Mouse (Mus musculus) erythroblast, adult 5-6 weeks (primary cell): ENCODE results near the gene Ptgfrn. TPM values are rescaled to one million over a fixed set of nuclear protein-coding genes. Genes with fewer than 3 reads are reported as not detected.

ENCODE experiments used
- ATAC-seq: replicated peaks from 2 replicates; pipeline ENCODE4 v1.8.0; 2016; ENCODE audit warnings: moderate number of reproducible peaks, mild to moderate bottlenecking, moderate TSS enrichment, inconsistent platforms; ENCODE audit not compliant: poor library complexity, low FRiP score, severe bottlenecking
- total RNA-seq, 2 experiments: library from RNA; stranded (forward) in 1 of 2; stranded (reverse) in 1 of 2; fragments of 150-400 nt in 1 of 2; fragments of 200-764, 138-1000 nt in 1 of 2; gene quantifications; 2 replicates each; pipeline versions ENCODE4 v1.2.3 to v1.2.4; 2015 to 2017; ENCODE audit warnings: low replicate concordance in 2 of 2

The Ptgfrn gene
- total RNA-seq, 2 experiments from 2014 or later = 0.09 to 6.3 TPM

DNA sequence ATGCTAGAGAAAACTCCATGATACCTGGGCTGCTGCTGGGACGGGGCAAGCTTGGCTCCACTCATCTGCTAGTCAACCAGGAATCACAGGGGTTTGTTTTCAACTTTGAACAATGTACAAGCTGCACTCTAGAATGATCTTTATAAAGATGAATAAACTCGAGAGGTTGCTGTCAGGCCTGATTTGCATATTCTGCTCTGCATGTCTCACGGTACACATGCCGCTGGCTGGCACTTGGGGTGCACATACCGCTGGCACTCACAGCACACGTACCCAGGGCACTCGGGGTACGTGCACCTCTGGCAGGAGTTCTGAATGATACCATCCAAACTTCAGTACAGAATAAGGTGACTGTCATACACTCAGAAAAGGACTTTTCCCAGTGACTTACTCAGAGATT lies 97.5 kb downstream of the Ptgfrn start:
- ATAC-seq = no peak

DNA sequence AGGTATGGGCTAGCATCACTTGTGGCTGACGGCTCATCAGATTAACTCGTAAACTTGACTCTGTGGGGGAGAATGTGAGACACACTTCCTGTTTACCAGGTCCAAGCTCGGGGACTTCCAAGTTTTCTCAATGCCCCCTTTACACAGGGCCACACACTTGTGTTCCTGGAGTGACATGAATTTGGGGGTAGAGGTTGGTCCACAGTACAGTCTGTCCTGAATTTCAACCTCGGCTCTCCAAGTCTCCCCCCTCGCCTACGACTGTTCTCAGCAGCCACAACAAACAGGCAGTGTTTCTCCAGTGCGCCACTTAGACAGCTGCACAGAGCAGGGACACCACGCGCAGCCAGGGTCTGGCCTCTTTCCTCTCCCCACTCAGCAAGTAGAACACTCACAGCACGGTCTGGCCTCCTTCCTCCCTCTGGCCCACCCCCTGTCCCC lies 97.9 kb downstream of the Ptgfrn start:
- ATAC-seq = no peak

DNA sequence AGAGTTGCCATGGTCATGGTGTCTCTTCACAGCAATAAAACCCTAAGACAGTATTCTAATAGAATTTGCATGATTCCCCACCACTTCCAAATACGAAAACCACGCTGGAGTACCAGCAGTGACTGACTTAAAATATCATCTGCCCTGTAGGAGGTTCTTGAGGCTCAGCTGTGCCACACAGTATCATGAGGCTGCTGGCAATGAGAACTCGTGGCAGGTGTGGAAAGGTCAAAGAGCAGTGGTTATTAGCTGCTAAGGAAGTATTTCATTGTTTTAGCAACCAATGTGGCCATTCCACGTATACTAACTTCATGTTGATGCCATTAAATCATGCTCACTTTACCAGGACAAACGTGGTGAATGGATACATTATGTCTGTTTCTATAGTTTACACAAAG lies 98.9 kb downstream of the Ptgfrn start:
- no peak for ATAC-seq

DNA sequence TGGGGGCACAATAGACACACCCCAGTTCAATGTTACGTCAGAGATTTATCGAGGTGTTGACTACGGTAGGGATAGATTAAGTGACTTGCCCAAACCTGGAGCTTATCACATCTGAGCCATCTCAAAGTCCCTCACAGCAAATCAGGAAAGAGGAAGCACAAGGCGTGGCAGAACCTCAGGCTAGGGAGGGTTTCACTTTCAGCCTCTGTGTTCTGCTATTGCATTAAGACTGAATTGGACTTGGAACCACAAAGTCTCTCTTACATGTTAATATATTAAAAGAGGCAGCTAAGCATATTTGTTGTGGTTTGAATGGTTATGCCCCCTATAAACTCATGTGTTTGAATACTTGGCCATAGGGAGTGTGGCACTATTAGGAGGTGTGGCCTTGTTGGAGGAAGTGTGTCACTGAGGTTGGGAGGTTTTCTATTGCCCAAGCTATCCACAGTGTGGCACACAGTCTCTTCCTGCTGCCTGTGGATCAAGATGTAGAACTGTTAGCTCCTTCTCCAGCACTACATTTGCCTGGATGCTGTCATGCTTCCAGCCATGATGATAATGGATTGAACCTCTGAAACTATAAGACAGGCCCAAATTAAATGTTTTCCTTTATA lies 99.4 kb downstream of the Ptgfrn start:
- no peak for ATAC-seq

DNA sequence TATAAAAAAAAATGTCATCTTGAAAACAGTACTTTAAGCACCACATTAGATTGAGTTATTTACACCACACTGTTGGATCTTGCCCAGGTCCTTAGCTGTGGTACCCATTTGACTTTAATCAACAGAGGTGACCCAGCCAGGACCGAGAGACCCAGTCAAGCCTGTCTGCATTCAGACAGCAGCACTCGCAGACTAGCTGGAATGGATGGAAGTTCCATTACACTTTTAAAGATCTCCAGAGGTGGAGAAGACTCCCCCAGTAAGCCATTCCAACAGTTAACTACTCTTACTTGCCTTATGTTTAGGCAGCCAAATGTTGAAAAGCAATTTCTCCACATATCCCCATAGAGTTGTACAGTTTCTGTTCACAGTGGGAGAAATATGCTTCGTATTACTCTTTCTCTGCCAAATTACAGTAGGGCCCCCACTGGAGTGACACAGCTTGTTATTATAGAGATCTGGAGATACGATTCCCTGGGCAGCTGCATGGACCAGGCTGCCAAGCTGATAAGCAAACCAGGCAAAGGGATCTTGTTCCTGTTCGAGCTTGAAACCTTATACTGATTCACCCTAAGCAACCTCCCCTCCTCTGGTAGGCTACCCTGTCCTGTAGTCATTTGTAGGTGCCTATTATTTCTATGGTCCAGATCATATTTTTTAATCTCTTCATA lies 102.8 kb downstream of the Ptgfrn start:
- no peak for ATAC-seq

DNA sequence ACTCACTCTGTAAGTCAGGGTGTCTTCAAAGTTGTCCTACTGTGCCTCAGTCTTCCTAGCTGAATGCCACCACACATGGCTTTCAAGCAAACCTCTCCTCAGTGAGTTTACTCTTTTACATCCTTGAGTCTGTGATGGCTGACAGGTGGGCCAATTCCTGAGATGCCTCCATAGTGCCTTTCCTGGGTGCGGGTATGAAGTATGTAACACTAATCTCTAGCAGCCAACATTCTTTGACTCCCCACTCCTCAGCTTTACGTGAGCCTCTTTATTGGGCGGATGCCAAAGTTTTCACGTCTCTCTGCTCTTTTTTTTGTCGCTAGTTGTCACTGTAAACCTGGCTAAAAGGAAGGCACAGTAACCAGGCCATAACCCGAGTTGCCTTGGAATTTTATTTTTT lies 104.7 kb downstream of the Ptgfrn start:
- no peak for ATAC-seq

DNA sequence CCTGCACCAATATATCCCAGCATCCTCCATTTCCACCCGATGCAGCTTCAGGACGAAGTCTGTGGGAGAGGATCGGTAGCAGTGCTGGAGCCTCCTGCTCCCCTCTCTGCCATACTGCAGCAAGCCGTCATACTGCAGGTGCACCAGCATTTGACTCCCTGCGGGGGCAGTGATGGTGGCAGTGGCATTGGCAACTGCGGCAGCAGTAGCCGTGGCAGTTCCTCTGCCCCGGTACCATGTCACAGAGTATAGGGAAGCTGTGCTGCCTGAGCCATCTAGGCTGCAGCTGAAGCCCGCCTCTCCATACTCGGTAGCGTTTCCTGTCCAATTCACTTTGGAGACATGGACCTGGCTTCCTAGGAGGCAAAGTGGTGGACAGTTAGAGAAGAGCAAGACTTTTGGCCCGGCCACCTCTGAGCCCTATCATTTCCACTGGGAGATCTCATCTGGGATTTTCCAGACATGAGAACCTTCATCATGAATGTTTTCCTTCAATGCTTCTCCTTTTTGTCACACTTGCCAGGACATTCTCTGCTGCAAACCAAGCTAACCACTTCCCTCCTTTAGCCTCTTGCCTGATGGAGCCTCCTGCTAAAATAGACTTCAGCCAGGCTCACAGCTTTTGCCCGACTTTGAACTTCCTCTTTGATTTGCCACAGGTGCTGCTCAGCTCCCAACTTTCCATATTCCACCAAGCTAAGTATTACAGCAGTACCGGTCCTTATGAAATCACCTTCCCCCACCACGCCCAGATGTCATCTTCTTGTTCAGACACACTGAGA lies 106.3 kb downstream of the Ptgfrn start:
- no peak for ATAC-seq

DNA sequence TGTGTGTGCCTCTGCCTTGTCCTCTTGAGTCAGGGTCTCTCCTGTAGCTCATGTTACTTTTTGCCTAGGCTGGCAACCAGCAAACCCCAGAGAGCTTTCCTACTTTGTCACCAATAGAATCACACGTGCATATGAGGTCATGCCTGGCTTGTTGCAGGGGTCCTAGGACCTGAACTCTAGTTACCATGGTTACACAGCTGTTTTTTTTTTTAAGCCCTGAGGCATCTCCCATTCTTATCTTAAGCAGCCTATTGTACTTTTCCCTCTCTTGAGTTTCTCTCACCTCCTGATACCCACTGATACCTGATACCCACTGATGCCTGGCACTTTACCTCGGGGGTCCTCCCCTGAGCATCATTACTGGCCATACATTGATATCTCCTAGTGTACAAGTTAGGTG lies 110.3 kb downstream of the Ptgfrn start:
- no peak for ATAC-seq

DNA sequence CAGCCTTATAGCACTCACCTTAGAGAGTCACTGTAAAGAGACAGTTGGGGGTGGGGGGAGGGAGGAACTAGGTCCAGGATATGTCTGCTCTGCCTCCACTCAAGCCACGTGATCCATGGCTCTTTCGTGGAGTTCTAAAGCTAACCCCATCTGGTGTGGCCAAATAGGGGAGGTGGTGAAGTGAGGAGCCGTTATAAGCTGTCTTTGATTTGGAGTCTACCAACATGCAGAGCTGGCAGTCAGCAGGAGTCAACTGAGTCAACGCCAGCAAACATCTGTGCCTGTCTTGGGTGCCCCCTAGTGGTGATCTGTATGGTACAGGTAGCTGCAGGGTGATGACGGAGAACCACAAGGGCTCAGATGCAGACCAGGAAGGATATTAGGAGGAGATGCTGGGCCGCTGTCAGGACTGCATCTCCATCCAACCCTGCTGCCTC lies 111.2 kb downstream of the Ptgfrn start:
- ATAC-seq = peak; percentile 86

DNA sequence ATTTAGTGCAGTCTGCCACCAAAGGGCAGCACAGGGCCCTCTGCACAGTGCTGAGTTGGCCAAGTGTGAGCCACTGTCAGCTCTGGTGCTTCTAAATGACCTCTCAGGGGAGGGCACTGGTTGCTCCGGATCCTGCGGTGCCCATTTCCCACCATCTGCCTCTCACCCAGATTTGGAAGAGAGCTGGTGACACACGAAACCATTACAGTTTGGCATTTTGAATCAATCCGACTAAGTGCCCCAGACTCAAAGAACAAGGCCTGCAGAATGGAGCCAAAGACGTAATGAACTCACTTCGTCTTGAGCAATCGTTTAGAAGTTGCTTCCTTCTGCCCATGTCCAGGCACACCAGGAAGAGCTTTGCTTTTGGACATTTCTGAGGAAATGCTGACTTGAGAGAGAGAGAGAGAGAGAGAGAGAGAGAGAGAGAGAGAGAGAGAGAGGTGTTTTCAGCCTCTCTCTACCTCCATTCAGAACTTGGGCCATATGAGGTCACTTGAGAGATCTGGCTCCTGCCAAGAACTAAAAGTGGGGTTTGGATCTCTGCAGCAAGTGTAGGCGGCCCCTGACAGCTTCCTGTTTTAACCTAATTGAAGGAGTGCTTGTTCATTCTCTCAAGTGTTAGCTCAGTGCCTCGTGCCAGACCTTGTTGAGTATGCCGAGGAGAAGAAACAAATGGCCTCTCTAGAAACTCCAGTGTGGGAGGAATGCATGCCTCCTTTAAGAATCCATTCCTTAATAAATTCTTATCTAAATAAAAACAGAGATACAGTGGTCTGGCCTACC lies 112.1 kb downstream of the Ptgfrn start:
- ATAC-seq = no peak

DNA sequence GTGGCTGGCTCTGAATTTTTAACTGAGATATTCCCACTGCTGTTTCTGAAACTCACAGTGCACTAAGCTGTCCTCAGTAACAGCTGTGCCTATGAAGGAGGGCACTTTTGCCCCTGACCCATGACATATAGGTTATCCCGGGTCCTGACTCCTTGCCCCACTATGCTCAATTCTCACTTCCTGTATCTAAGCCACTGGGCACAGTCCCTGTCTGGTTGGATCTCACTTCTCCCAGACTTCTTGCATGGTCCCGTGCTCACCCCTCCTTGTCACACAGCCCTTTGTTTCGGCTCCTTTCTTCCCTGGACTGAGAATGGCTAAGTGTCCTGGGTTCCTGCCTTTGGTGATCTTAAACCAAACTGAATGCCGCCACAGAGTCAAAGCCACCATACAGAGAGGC lies 115.8 kb downstream of the Ptgfrn start:
- no peak for ATAC-seq

DNA sequence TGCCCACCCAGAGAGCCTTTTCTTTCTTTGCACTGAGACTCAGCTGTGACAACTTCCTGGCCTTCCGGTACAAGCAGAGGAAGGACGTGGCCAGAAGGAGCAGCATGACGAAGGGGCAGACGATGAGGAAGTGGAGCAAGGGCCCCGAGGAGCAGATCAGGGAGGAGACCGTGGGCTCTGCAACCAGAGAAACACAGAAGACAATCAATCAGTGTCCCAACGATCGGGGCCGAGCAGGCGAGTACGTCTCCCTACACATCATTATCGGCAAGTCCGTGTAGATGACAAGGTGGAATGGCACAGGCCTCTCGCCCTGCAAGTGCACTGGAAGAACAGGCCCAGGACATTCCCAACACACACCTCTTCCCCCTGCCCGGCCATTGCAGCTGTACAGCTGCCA lies 116.4 kb downstream of the Ptgfrn start:
- no peak for ATAC-seq

DNA sequence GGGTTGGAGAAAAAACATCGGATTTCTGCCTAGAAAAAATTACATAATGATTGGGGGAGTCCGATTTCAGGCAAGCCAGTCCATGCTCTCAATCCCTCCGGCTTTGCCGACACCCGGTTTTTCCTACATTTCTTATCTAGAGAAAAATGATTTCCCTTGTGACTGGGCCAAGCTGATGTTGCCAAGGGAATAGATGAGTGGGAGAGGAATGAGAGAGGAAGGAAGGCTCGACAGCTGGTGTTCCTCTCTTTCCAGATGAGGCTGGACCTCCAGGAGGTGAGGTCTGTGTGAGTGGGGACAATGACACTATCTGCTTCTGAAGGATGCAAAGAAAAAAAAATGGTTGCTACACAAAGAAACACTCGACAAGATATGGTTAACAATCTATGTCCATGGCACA lies 116.9 kb downstream of the Ptgfrn start:
- ATAC-seq = no peak

Other genes with a start within 250 kb of the Ptgfrn start
- not detected in 2 replicates for gene Trim45, start 188.1 kb downstream of the Ptgfrn start, total RNA-seq (2015; ENCODE audit: low replicate concordance)
- gene Trim45, start 188.1 kb downstream of the Ptgfrn start, total RNA-seq (2017; ENCODE audit: low replicate concordance) = 3.2 and 3.9 TPM in 2 replicates
- gene Ttf2, start 140.6 kb downstream of the Ptgfrn start, total RNA-seq (2015; ENCODE audit: low replicate concordance) = 5.8 and 9.4 TPM in 2 replicates
- 12.4 and 14.2 TPM in 2 replicates for gene Ttf2, start 140.6 kb downstream of the Ptgfrn start, total RNA-seq (2017; ENCODE audit: low replicate concordance)
- 0.19 and 0.42 TPM in 2 replicates for gene Cd101, start 80.7 kb downstream of the Ptgfrn start, total RNA-seq (2015; ENCODE audit: low replicate concordance)
- gene Cd101, start 80.7 kb downstream of the Ptgfrn start, total RNA-seq (2017; ENCODE audit: low replicate concordance) = 1.8 and 2.0 TPM in 2 replicates
- not detected in 2 replicates for gene Cd2, start 177.7 kb upstream of the Ptgfrn start, total RNA-seq (2015; ENCODE audit: low replicate concordance)
- 1.3 TPM in 1 of 2 replicates, not detected in the other for gene Cd2, start 177.7 kb upstream of the Ptgfrn start, total RNA-seq (2017; ENCODE audit: low replicate concordance)